Mouse (Mus musculus): ENCODE results near the gene Emg1.

The Emg1 gene

DNA sequence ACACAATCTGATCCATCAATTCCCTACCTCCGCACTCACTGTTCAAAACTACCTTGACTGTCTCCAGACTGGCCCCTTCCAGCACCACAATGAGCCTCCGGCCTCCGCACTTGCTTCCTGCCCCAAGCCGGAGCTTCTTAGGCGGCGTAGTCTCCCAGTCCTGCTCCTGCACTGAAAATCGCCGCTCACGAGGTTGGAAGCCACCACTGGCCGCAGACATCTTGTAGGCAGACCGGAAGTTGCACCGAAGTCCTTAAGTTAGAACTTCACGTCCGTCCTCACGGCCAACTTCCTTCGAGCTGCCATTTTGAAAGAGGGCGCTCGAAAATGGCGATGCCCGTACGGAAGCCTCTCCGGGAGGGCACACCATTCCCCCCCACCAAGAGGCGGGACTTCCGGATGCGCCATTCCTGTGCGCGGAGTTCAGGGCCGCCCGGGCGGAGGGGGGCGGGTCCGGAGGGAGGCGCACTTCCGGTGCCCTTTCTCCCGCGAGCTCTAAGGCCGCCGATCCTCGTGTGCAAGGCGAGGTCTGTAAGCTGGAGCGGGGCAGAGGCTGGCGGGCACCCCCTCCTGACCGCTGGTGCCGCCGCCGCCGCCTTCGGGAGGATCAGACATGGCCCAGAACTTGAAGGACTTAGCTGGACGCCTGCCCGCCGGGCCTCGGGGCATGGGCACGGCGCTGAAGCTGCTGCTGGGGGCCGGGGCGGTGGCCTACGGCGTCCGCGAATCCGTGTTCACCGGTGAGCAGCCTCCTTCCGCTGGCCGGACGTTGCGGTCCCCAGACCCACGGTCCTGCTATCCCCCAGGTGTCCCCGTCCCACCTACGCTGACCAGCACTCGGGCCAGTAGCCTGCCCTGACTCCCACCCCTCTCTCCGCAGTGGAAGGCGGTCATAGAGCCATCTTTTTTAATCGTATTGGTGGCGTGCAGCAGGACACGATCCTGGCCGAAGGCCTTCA, at the start of gene Emg1, which contains the start of gene Phb2:
Emg1 (minus strand) TSS at position 355 of the 959 bp plus-strand sequence.
Phb2 (plus strand) TSS at position 513 of the 959 bp plus-strand sequence.
- peak; percentile 99 for DNase-seq (ENCODE audit: inconsistent ontology term)

DNA sequence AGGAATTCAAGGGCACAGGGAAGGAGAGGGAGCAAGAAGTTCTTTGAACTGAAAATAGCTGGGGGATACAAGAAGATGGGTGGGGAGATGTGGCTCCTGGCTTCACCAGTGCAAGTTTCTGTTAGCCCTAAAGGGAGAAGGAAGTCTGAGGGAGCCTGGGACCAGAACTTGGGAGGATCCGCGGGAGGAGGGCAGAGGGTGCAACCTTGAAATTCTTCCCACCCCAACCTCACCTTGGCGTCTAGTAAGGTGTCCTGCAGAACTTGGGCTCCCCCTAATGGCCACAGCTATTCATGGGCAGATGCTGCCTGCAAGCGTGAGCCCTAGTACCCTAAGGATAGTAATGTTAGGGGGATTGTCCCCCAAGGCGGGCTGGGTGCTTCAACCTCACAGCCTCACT, 47.3 kb upstream of the Emg1 start:
- DNase-seq (ENCODE audit: inconsistent ontology term), result peak; percentile 63

DNA sequence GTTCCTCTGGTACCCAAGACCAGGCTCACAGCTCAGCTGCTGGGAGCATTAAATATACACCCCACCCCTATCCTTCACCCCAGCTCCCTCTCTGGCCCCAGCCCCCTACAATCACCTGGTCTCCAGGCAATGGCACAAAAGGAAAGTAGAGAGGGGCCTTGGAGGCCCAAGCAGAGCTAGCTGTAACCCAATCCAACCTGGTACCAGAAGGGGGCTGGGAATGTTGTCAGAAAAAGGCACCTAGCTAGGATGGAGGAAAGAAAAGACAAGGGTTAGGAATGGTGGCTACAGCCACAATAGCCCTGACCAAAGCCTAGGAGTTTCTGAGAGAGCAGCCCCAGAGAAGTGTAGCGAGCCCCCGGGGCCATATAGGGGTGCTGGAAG, 46.9 kb upstream of the Emg1 start:
- no peak for DNase-seq (ENCODE audit: inconsistent ontology term)

DNA sequence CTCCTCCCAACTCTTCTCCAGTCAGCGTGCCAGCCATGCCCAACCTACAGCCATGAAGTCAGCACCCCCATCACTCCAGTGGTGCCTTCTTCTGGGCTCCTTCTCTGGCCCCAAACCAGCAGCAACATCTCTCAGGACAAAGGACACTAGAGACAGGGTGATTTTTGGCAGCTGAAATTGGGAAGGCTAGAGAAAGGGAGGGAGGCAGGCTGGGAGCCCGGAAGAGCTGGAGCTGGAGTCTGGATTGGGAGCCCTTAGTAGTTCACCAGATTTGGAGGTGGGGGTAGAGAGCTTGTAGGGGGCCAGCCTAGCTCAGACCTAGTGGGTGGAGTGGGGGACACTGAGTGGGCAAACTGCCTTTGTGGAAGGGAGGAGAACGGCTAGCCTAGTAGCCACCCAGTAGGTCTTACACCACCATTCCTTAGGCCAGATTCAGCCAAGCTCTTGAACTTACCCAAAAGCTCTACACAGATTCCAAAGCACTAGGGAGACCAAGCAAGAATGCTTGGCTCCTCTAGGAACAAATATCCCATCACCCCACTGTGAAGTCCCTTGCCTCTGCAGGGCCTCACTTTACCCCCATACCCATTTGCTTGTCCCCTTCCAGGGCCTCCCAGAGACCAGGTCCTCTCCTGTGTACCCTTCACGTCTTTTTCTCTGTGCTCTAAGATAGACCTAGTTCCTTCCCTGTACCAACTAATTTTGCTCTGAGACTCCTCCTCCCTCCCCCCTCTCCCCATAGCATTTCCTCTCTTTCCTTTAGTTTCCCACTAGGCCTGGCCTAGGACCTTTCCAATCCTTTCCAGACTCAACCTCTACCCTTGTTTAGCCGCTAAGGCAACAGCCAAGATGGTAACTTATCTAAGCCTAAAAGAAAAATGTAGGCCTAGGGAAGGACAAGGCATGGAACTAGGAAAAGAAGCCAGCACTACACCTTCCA, 46.2 kb upstream of the Emg1 start:
- DNase-seq (ENCODE audit: inconsistent ontology term), result peak; percentile 91

DNA sequence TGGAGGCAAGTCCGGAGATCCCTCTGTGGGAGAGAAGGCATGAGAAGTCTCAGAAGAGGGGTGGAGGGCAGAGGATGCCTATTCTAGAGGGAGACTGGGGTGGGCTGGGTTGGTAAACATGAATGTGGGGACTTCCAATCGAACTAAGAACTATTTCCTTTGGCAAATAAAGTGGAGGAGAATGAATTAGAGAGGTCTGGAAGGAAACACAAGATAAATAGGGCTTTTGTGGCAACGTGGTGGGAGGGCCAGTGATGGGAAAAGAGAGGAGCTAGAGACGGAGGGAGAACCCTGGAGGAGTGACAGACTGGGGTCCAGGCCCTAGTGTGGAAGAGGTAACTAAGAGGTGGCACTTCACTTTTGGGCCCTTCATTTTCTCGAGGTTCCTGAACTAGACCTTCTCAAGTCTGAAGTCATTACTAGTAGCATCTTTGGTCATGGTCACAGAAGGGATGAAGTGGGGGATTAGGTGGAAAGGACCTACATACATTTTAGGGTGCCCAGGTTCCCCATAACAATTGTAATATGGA, 45.4 kb upstream of the Emg1 start:
- peak; percentile 60 for DNase-seq (ENCODE audit: inconsistent ontology term)

DNA sequence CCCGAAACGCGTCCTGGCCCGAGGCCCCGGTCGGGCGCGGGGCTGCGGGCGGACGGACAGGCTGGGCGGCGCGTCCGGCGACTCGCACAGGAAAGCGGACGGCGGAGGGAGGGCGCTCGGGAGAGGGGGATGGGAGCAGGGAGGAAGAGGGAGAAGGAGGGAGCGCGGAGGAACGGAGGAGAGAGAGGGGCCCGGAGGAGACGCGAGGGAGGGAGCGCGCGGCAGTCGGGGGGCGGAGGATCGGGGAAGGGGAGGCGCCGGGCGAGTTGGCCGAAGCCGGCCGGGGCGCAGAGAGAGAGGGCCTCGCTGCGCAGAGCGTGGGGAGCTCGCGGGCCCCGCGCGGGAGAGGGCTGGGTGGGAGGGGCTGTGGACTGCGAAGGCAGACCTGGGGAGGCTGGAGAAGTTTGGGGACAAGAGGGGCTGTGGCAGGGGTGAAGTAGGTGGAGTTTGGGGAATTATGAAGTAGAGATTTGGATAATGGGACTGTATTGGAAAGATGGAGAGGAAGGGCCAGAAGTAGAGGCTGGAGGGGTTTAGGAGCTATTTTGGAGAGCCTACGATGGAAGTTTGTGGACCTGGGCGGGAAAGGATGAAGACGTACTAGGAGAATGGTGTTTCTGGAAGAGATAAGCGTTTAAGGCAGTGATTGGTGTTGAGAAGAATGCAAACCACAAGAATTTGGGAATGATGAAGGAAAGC, 44.8 kb upstream of the Emg1 start:
- DNase-seq (ENCODE audit: inconsistent ontology term), result peak; percentile 94

DNA sequence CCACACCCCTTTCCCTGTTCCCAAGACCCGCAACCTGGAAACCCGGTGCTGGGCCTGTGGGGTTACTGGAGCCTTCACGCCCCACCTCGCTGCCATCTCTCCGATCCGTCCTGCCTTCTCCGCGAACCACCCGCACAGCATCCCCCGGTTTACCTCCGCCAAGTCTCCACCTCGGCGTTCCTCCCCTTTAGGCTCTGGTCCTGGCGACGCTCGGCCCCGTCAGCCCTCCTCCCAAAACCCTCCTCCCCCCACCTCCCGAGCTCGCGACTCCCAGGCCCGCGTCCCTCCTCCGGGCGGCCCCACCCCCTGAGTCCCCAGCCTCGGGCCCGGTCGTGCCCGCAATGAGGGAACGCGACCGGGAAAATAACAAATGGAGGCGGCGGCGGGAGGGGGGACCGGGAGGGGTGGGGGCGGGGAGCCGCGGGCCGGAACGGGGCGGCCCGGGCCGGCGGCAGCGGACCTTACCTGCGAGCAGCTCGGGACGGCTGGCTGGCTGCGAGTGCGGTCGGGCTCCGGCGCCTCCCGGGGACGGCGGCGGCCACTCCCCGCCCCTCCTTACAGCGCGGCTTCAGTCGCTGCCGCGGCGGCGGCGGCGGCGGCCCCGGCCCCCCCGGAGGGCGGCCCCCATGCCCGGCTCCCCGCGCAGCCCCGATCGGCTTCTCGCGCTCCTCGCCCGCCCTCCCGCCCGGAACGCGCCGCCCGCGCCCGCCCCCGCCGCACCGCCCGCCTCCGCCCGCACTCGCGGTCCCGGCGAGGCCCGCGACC, 44.0 kb upstream of the Emg1 start, which contains the start of the genes Gm45234 and Atn1:
Gm45234 (minus strand) TSS at position 191 of the 765 bp plus-strand sequence.
Atn1 (minus strand) TSS at position 694 of the 765 bp plus-strand sequence.
- peak; percentile 92 for DNase-seq (ENCODE audit: inconsistent ontology term)

DNA sequence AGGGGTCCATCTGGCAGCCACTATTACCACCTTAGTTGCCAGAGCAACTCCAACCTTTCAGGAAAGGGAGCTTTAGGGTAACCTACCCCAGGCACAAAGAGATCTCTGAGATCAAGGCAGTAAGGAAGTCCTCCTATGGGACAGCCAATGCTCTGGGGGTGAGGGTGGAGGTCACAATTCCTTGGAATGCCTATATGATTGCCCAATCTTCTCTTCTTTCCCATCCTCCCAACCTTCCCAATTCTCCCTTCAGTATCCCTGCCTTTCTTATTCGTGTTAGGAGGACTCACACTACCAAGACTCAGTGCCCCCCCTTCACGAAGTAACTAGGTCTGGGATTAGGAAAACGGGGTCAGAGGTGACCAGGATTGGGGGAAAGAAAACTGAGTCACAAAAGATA, 43.3 kb upstream of the Emg1 start:
- no peak for DNase-seq (ENCODE audit: inconsistent ontology term)

DNA sequence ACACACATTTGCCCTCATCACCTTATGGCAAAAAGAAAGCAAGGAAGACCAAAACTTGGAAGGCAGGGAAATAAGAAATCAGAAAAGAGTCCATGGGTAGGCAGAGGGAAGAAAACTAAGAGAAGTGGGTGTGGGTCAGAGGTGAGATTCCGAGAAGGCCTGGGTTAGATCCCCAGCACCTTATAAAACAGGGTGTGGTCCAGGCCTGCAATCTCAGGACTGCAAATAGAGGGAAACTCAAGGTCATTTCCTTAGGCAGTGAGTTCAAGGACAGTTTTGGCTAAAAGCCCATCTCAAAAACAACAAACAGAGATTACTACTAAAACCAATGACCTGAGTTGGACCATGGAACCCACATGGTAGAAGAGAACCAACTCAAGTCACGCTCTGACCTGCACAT, 41.9 kb upstream of the Emg1 start:
- no peak for DNase-seq (ENCODE audit: inconsistent ontology term)

DNA sequence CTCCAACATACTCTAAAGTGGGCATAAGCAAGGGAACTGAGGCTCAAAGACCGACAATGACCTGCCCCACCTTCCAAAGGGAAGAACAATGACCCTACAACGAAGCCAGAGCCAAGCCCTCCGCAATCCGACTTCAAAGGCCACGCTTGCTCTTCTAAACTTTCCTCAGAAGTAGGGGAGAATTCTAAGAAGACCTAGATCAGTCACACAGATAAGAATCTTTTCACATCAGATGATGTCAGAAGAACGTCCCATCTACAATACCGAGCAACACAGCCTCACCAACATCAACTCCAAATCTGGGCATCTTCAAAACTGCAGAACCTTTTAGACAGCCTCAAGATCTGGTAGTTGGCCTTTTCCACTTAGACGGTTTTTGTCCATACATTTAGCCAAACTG, 38.4 kb upstream of the Emg1 start:
- DNase-seq (ENCODE audit: inconsistent ontology term), result no peak

DNA sequence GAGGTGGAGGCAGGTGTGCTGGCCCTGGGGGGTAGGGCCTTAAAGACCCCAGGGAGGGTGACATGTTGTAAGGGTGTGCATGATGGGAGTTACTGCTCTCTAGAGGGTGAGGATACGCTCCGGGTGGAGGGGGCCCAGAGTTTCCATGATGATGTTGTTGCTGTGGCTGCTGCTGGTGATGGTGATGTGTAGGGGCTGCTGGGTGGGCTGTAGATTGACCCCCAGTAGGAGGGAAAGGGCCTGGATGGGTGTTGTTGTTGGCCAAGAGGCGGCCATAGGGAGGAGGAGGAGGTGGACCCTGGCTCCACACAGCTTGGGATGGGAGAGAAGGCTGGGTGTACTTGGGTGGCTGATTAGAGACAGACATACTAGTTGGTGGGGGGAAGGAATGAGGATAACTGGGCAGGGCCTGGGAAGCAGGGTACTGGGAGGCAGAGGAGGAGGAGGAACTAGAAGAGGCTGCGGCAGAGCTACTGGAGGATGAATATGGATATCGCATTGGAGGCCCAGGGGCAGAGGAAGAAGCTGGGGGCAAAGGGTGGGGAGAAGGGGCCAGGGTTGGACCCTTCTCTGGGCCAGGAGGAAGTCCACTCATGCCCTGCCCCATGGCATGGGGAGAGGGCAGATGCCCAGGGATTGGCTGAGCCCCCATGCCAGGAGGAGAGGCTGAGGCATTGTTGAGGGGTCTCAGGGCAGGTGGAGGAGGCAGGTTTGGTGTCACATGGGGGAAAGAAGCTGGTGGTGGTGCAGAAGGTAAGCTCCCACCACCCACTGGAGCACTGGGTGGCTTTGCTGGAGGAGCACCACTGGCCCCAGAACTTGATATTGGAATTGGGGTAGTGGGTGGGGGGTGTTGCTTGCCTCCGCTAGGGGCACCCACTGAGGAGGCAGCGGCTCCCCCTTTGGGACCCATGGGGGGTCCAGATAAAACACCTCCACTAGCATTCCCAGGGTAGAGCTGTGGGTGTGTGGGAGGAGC, 35.0 kb upstream of the Emg1 start:
- no peak for DNase-seq (ENCODE audit: inconsistent ontology term)

DNA sequence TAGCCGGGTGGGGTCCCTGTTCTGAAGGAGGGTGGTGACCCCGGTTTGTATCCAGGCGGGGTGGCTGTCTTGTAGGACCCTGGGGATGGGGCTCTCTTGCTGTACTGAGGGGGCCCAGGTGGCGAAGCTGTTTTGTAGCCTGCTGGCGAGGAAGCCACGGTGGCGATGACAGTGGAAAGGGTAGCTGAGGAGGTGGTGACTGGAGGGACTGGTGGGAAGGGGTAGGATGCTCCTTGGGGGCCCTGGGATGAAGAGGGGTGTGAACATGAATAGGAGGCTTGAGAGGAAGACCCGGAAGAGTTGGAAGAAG, 34.3 kb upstream of the Emg1 start:
- no peak for DNase-seq (ENCODE audit: inconsistent ontology term)

DNA sequence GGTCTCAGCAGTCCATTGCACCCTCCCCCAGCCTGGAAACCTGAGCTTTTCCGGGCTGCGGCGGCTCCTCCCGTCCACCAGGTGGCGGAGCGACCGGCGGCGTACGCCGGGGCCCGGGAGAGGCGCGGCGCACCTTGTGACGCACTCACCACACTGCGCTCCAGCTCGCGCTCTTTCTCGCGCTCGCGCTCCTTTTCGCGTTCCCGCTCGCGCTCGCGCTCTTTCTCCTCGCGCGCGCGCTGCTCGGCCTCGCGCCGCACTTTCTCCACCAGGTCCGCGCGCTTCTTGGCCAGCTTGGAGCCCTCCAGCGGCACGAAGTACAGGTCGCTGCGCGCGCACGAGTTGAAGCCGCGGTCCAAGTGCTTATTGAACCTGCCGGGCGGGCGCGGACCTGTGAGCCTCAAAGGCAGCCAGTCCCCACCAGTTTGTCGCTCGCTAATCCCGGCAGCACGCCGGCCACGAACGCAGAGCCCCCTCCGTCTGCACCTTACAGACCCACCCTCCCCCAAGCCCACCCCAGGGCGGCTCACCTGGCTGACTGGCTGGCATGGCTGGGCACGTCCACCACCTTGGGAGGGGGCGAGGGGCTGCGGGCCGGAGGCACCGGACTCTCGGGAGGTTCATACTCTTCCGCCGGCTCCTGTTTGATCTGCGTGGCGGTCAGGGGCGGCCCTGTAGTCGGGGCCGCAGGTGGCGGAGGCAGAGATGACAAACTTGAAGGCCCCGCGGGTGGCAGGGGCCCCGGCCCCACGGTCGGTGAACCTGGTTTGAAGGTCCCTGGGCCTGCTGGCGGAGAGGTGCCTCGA, 33.7 kb upstream of the Emg1 start:
- peak; percentile 96 for DNase-seq (ENCODE audit: inconsistent ontology term)

DNA sequence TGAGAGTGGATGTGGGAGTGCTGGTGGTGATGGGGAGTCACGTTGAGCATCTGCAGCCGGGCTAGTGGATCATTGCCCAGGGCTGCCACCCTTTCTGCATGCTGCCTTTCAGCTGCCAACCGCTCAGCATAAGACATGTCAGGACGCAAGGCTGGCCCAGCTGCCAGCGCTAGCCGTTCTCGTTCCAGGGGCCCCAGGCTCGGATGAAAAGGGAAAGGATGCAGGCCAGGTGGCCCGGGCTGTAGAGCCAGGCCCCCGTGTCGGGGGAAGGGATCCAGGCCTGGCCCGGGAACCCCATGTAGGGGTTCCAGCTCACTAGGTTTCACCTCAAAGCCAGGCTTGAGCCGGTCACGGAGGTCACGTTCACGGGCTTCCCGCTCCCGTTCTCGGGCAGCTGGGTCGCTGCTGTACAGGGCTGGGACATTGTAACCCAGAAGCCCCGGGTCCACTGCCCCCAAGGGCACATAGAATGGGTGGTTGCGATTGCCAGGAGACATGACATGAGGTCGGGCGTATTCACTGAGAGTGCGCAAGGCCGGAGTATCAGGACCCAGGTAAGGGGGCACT, 32.9 kb upstream of the Emg1 start:
- DNase-seq (ENCODE audit: inconsistent ontology term), result no peak

DNA sequence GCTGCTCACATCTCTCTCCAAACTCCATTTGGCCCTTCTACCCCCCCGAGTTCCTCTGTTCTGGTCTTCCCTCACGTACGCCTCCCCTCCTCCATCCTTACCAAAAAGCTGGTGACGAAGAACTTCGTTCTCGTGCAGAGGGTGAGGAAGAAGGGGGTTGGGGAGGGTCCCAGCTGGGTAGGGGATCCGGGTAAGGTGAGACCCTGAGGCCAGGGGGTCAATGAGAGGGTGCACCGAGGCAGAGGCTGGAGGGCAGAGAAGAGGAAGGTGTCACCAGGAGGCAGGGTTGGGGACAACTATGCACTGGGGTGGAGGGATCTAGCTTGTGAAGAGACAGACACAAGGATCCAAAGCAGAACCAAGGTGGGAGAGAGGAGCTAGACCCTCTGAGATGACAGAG, 31.7 kb upstream of the Emg1 start:
- DNase-seq (ENCODE audit: inconsistent ontology term), result no peak

DNA sequence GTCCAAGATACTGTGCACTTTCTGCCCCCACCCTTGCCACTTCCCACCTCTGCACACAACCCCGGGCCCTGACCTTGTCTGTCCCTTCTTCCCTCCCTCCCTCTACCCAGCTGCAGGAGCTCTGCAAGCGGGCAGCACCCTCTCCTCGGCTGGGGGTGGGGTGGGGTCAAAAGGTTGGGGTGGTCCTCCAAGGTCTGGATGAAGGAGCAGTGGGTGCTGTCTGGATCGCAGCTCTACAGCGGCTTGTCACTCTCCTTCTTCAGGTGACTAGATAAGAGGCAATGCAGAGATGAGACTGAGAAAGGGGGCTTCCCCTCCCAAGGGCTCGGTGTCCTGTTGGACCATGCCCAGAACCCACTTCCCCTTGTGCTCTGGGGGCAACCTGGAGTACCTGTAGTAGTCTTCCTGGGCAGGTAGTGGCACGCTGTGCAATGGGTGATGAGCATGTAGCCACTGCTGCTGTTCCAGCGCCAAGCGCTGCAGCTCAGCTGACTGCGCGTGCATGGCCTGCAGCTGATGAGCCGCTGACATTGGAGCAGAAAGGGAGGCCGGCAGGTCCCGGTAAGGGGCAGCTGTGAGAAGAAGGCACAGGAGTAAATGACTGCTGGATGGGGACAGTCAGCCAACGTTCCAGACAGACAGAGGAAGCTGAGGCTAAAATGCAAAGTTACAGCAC, 31.0 kb upstream of the Emg1 start:
- DNase-seq (ENCODE audit: inconsistent ontology term), result no peak

DNA sequence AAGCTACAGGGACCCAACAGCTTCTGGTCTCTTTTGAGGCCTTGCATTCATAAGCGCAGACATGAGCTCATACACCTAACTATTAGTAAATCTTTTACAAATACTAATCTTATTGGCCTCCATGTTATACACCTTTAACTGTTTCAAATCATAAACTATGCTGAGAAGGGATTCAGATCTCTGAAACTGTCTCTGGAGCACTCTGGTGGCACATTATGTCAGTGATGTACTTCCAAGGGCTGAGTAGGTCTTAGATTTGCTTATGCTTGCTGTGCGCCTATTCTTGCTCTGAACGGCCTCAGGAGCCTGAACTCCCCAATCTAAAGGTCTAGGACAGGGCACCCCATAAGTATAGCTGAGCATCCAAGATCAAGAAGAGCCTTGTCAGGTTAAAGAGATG, 29.9 kb upstream of the Emg1 start:
- DNase-seq (ENCODE audit: inconsistent ontology term), result no peak
